Mouse (Mus musculus) cerebellum, adult 9-10 months (tissue): ENCODE results near the gene Figla.
"Not testable (repeated sequence)": the region's sequence is repeated elsewhere in the genome, so short reads cannot be mapped to it uniquely, and the experiment has no call there.

Source experiments
- DNase-seq: peaks from one replicate; pipeline ENCODE4 v3.0.0; 2022

Figla gene

GRCm38 (mm10) chr6:86015871-86016270 lies at the start of gene Figla:
TSS of gene Figla (plus strand) at chr6:86016171.
- DNase-seq = no peak

- no peak for DNase-seq
Measured at GRCm38 (mm10) chr6:85966686-85967085, 49.3 kb upstream of the Figla start.

- DNase-seq = no peak
Measured at GRCm38 (mm10) chr6:85969889-85970288, 46.1 kb upstream of the Figla start.

- no peak for DNase-seq
Measured at GRCm38 (mm10) chr6:85972699-85973098, 43.3 kb upstream of the Figla start.

GRCm38 (mm10) chr6:85973336-85973735 lies 42.6 kb upstream of the Figla start:
- no peak for DNase-seq

- DNase-seq = no peak
Measured at GRCm38 (mm10) chr6:85974941-85975617, 40.9 kb upstream of the Figla start.

- no peak for DNase-seq
Measured at GRCm38 (mm10) chr6:85975761-85976160, 40.2 kb upstream of the Figla start.

- DNase-seq = no peak
Measured at GRCm38 (mm10) chr6:85976242-85976641, 39.7 kb upstream of the Figla start.

GRCm38 (mm10) chr6:85978736-85979135 lies 37.2 kb upstream of the Figla start:
- DNase-seq = not testable (repeated sequence)

GRCm38 (mm10) chr6:85984351-85984750 lies 31.6 kb upstream of the Figla start:
- no peak for DNase-seq

GRCm38 (mm10) chr6:85989570-85989969 lies 26.4 kb upstream of the Figla start:
- DNase-seq = not testable (repeated sequence)

- DNase-seq = not testable (repeated sequence)
Measured at GRCm38 (mm10) chr6:85990774-85991173, 25.2 kb upstream of the Figla start.

GRCm38 (mm10) chr6:86003405-86003925 lies 12.5 kb upstream of the Figla start:
- no peak for DNase-seq

- peak; percentile 83 for DNase-seq
Measured at GRCm38 (mm10) chr6:86004271-86005148, 11.5 kb upstream of the Figla start.

- peak; percentile 67 for DNase-seq
Measured at GRCm38 (mm10) chr6:86009980-86010379, 6.0 kb upstream of the Figla start.

- DNase-seq = not testable (repeated sequence)
Measured at GRCm38 (mm10) chr6:86014812-86015211, 1.2 kb upstream of the Figla start.

GRCm38 (mm10) chr6:86016793-86017350 lies 901 bp downstream of the Figla start:
- DNase-seq = no peak

- no peak for DNase-seq
Measured at GRCm38 (mm10) chr6:86019415-86020237, 3.7 kb downstream of the Figla start.

- peak; percentile 56 for DNase-seq
Measured at GRCm38 (mm10) chr6:86020948-86021347, 5.0 kb downstream of the Figla start.

- no peak for DNase-seq
Measured at GRCm38 (mm10) chr6:86026632-86027292, 10.8 kb downstream of the Figla start.

- no peak for DNase-seq
Measured at GRCm38 (mm10) chr6:86028150-86028549, 12.2 kb downstream of the Figla start.
